Mouse (Mus musculus) intestine, embryonic 15.5 days (tissue): ENCODE measurements around the gene Xylt1. TPM values are rescaled to one million over a fixed set of nuclear protein-coding genes. Genes with fewer than 3 reads are reported as not detected.

Experiments
- ATAC-seq: fragments of 200-750 bp; cut with Nextera tagmentation; 2 replicates; pipeline ENCODE4 v1.8.0; 2017; ENCODE audit warnings: moderate TSS enrichment, moderate library complexity
- H3K27ac ChIP-seq: fragments of 300-500 bp; sonication (generic); 2 replicates; pipeline ENCODE4 v1.5.1; 2015; ENCODE audit warnings: mild to moderate bottlenecking, inconsistent platforms
- H3K27me3 ChIP-seq: fragments of 300-500 bp; sonication (generic); replicated peaks from 2 replicates; pipeline ENCODE4 v1.6.1; 2015; ENCODE audit warnings: inconsistent platforms
- H3K36me3 ChIP-seq: fragments of 300-500 bp; sonication (generic); 2 replicates; pipeline ENCODE4 v1.6.1; 2015; ENCODE audit warnings: inconsistent platforms
- H3K4me1 ChIP-seq: fragments of 300-500 bp; sonication (generic); replicated peaks from 2 replicates; pipeline ENCODE4 v1.6.1; 2015; ENCODE audit warnings: inconsistent platforms
- H3K4me2 ChIP-seq: fragments of 300-500 bp; sonication (generic); replicated peaks from 2 replicates; pipeline ENCODE4 v1.6.1; 2015; ENCODE audit warnings: mild to moderate bottlenecking, inconsistent platforms
- H3K4me3 ChIP-seq: fragments of 300-500 bp; sonication (generic); replicated peaks from 2 replicates; pipeline ENCODE4 v1.5.1; 2015; ENCODE audit warnings: inconsistent platforms
- H3K9ac ChIP-seq: fragments of 300-500 bp; sonication (generic); 2 replicates; pipeline ENCODE4 v1.6.1; 2015; ENCODE audit warnings: inconsistent platforms
- H3K9me3 ChIP-seq: fragments of 300-500 bp; sonication (generic); 2 replicates; pipeline ENCODE4 v1.6.1; 2016; ENCODE audit warnings: inconsistent platforms
- WGBS: fragments of 180-500 bp; shearing (Covaris S2); methylation state at CpG from one replicate; pipeline ENCODE4 v1.1.7; 2015; 5-methylcytosine and 5-hydroxymethylcytosine counted together
- polyA plus RNA-seq: library from polyadenylated mRNA; unstranded; fragments of >200 nt; fragmentation: Nextera tagmentation; extraction: Ambion mirVana; gene quantifications from 2 replicates; pipeline ENCODE4 v1.2.1, GENCODE M21; 2015

Xylt1 gene
- polyA plus RNA-seq, 1 experiment from 2014 or later = 0.68 TPM

DNA sequence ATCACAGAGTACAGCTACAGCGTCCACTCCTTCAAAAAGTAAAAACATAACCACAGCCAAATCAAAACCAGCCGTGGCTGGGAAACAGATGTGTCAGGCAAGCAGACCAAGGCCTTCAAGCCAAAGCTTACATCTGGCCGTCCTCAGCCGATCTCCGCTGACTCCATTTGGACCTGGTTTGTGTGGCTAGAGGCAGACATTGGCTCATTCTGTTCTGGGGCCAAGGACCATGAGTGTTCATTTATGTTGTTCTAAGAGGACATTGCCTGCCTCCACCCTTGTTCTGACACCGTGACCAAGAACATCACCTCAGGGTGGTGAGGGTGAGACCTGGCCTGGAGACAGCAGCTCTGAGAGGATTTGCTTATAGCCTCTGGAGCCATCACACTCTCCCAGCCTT lies 113.4 kb downstream of the Xylt1 start:
- 90% methylated on average over 6 of the region's 6 CpGs for WGBS
- Histone ChIP-seq H3K36me3 (no peaks in the 10 kb centered on the region), H3K9me3 (no peaks in the 10 kb centered on the region), H3K9ac (no peak overlapping the region), H3K4me2 (no peak overlapping the region), H3K4me1 (no peaks in the 10 kb centered on the region), H3K4me3 (no peak overlapping the region), H3K27ac (no peak overlapping the region), H3K27me3 (no peaks in the 10 kb centered on the region)
- no peak for ATAC-seq

DNA sequence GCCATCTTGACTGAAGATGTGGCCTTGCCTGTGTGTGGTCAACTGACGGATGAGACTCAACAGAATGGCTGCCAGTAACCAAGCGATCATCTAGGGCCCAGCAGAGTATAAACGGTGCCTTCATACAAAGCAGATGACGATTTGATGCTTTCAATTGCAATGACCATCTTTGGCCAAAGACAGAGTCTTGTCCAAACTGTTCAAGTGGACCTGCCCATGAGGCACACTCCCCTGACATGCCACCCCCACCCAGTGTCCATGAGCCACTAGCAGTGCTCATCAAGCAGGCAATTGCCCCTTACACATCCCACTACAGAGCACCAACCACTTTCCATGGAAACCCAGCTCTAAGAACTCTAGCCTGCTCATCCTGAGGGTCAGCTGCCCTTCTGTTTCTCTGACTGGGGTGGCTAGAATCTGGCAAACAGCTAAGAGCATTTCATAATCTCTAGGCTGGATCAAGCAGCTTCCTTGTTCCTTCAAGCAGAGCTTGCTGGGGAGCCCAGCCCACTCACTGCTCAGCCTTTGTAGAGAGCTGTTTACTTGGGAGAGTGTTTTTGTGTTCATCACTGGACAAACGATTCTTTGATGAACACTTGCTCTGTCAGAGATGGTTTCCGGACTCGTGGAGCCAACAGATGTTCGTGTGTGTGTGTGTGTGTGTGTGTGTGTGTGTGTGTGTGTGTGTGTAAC lies 114.0 kb downstream of the Xylt1 start:
- Histone ChIP-seq H3K27ac (no peak overlapping the region), H3K27me3 (no peaks in the 10 kb centered on the region), H3K36me3 (no peaks in the 10 kb centered on the region), H3K4me2 (no peak overlapping the region), H3K9me3 (no peaks in the 10 kb centered on the region), H3K4me3 (no peak overlapping the region), H3K9ac (no peak overlapping the region), H3K4me1 (no peaks in the 10 kb centered on the region)
- WGBS = 76% methylated on average over 8 of the region's 8 CpGs
- ATAC-seq = no peak

DNA sequence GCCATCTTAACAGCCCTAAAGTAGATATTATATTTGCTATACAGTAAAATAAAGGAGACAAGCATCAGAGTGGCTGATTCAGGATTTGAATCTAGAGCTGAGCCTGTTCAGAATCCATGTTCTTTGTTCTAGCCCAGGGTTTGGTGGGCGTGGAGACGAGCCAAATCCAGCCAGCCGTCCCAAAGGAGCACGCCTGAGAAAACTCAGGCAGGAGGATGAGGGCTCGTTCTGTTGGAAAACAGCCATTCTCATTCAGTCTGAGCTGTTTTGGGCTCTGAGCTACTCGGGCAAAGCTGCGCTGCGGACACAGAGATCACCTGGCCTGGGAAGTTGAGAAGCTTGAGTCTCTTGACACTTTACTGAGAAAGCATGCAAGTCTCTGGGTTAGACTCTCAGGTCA lies 115.0 kb downstream of the Xylt1 start:
- Histone ChIP-seq H3K27me3 (no peaks in the 10 kb centered on the region), H3K9ac (no peak overlapping the region), H3K27ac (no peak overlapping the region), H3K36me3 (no peaks in the 10 kb centered on the region), H3K4me1 (no peaks in the 10 kb centered on the region), H3K4me3 (no peak overlapping the region), H3K4me2 (no peak overlapping the region), H3K9me3 (no peaks in the 10 kb centered on the region)
- no peak for ATAC-seq
- 83% methylated on average over 8 of the region's 8 CpGs for WGBS

DNA sequence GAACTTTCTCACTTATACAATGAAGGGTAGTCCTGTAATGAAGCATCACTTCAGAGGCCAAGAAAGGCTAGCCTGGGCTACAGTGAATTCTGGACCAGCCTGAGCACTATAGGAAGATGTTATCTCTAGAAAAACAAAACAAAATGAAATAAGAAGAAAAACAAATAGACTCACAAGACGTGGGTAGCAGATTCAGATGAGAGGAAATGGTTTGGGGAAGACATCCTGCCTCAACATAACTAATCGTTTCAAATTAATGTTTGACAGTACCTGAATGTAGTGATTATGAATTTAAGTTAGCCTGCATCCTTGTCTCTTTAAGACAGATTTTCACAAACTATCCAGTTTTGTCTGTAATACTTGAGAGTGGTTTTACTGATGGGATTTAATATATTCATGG lies 117.4 kb downstream of the Xylt1 start:
- H3K27me3 ChIP-seq = no peaks in the 10 kb centered on the region
- H3K9me3 ChIP-seq = no peaks in the 10 kb centered on the region
- no peak for ATAC-seq
- no peak overlapping the region for H3K4me3 ChIP-seq
- H3K4me1 ChIP-seq = no peaks in the 10 kb centered on the region
- 68% methylated on average over 2 of the region's 2 CpGs for WGBS
- no peak overlapping the region for H3K27ac ChIP-seq
- H3K9ac ChIP-seq = no peak overlapping the region
- H3K36me3 ChIP-seq = no peaks in the 10 kb centered on the region
- no peak overlapping the region for H3K4me2 ChIP-seq

DNA sequence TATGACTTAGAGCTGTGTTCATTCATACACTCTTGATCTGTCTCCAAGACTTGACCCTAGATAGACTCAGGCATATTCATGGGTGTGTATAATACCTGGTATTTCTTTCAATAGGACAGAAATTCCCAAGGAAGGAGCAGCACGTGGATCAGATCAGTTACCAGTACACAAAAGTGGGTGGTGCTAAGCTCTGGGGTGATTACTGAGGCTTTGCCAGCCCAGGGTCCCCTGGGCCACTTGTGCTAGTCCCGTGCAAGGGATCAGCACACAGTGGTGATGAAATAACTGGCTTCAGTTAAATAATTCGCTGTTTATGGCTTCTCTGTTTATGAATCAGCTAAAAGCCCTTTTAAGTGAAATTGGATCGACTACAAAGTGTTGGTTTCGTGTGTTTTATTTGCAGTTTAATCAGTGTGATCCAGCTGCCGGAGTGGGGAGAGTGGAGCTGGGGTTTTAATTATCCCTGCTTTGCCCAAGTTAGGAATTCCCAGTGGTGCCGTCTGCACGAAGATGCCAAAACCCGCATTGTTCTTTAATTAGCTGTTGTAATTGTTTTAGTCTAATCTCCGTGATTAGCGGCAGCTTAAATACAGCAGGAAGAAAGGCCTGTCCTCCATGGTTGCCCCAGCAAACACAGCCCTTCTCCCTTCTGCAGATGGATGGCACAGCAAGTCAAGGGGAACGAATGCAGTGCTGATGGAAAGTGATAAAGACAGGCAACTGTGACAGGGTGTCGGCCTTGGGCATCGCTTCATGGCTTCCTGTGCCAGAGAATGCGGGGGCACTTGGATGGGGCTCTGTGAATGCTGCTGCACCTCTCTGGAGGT lies 120.8 kb downstream of the Xylt1 start:
- Histone ChIP-seq H3K9ac (no peak overlapping the region), H3K4me2 (no peak overlapping the region), H3K4me1 (no peaks in the 10 kb centered on the region), H3K36me3 (no peaks in the 10 kb centered on the region), H3K9me3 (no peaks in the 10 kb centered on the region), H3K27me3 (no peaks in the 10 kb centered on the region), H3K4me3 (no peak overlapping the region), H3K27ac (no peak overlapping the region)
- WGBS = 83% methylated on average over 15 of the region's 15 CpGs
- no peak for ATAC-seq

DNA sequence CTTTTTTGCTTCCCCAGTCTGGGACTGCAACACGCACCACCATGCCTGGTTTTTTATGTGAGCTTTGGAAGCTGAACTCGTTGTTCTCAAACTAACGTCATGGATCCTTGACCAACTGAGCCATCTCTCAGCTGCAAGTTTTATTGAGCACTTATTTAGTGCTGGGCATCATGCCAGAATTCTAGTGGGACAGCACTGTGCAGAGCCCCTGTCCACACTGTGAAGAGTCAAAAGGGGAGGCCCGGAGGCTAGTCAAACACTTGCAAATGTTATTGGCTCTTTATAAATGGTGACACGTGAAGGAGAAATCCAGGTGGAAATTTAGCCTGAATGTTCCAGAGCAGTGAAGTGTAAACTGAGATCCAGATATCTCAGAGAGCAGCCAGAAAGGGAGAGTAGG lies 121.6 kb downstream of the Xylt1 start:
- Histone ChIP-seq H3K4me3 (no peak overlapping the region), H3K9me3 (no peaks in the 10 kb centered on the region), H3K27ac (no peak overlapping the region), H3K9ac (no peak overlapping the region), H3K4me1 (no peaks in the 10 kb centered on the region), H3K4me2 (no peak overlapping the region), H3K36me3 (no peaks in the 10 kb centered on the region), H3K27me3 (no peaks in the 10 kb centered on the region)
- no peak for ATAC-seq
- WGBS = 72% methylated on average over 5 of the region's 5 CpGs

DNA sequence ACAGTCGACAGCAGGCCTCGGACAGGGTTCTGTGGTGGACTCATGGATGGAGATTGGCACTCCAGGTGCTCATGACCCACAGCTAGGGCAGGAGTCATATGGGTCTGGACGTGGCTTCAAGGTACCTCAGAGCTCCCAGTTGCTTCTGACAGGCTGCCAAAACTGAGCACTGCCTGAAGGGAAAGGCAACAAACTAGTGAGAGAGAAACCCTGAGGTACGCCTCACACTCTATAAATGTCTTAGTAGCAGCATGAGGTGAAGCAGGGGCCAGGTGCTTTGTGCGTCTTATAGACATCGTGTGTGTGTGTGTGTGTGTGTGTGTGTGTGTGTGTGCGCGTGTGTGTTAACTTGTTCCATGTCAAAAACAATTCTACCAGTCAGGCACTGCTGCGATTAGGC lies 122.9 kb downstream of the Xylt1 start:
- Histone ChIP-seq H3K27ac (no peak overlapping the region), H3K4me2 (no peak overlapping the region), H3K4me1 (no peaks in the 10 kb centered on the region), H3K9ac (no peak overlapping the region), H3K27me3 (no peaks in the 10 kb centered on the region), H3K9me3 (no peaks in the 10 kb centered on the region), H3K36me3 (no peaks in the 10 kb centered on the region), H3K4me3 (no peak overlapping the region)
- ATAC-seq = no peak
- 80% methylated on average over 9 of the region's 9 CpGs for WGBS

DNA sequence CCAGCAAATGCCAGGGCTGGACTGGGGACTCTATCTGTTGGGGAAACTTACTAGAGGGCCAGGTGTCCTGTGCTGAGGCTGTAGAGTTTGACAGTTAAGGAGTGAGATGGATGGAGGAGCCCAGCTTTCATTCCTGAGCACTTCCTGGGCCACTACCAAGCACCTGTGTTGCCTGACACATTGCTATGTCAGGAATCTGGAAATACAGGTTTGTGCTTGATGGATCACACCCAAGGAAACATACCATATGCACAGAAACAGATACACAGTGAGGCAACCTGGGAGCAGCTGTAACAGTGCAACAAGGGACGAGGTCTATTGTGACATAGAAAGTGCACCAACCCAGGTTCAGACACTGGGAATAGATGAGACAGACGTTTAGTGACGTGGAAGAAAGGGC lies 125.0 kb downstream of the Xylt1 start:
- Histone ChIP-seq H3K27ac (no peak overlapping the region), H3K9me3 (no peaks in the 10 kb centered on the region), H3K36me3 (no peaks in the 10 kb centered on the region), H3K27me3 (no peaks in the 10 kb centered on the region), H3K4me2 (no peak overlapping the region), H3K9ac (no peak overlapping the region), H3K4me1 (no peaks in the 10 kb centered on the region), H3K4me3 (no peak overlapping the region)
- WGBS = 83% methylated on average over 3 of the region's 3 CpGs
- no peak for ATAC-seq

DNA sequence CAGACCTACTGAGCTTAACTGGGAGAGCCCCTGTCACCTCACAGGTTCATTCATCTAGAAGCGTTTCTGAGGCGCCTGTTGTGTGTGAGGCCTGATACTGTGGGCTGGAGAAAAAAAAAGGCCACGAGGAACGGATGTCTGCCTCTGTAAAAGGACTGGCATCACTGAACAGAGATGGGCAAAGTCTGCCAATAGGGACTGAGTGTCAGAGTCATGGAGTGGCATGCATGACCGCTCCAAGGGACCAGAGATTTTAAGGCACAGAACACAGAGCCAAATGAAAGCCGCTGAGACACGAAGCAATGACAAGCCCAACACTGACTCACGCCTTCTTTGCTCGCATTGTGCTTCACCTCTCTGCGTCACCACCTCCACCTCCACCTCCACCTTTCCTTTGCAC lies 126.6 kb downstream of the Xylt1 start:
- Histone ChIP-seq H3K9me3 (no peaks in the 10 kb centered on the region), H3K36me3 (no peaks in the 10 kb centered on the region), H3K9ac (no peak overlapping the region), H3K4me2 (no peak overlapping the region), H3K4me3 (no peak overlapping the region), H3K27ac (no peak overlapping the region), H3K27me3 (no peaks in the 10 kb centered on the region), H3K4me1 (no peaks in the 10 kb centered on the region)
- WGBS = 87% methylated on average over 10 of the region's 10 CpGs
- no peak for ATAC-seq

DNA sequence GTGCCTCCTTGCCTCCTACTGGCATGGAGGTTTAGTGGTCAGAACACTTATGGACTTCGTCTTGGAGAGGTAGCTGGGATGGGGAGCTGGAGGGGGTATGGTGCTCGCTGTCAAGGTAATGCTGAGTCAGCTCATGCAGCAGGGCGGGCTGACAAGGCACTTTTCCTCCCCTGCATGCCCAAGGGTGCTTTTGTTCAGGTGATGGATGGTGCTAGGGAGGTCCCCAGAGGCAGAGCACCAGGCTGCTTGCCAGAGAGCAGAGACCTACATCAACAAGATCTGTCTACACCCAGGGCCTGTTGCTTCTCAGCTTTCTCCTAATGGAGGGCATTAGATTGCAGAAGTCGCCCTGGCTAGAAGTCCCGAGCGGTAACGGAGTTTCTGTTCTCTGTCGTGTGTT lies 127.3 kb downstream of the Xylt1 start:
- Histone ChIP-seq H3K9ac (no peak overlapping the region), H3K4me1 (no peaks in the 10 kb centered on the region), H3K4me2 (no peak overlapping the region), H3K27me3 (no peaks in the 10 kb centered on the region), H3K27ac (no peak overlapping the region), H3K36me3 (no peaks in the 10 kb centered on the region), H3K4me3 (no peak overlapping the region), H3K9me3 (no peaks in the 10 kb centered on the region)
- ATAC-seq = no peak
- WGBS = 49% methylated on average over 8 of the region's 8 CpGs

DNA sequence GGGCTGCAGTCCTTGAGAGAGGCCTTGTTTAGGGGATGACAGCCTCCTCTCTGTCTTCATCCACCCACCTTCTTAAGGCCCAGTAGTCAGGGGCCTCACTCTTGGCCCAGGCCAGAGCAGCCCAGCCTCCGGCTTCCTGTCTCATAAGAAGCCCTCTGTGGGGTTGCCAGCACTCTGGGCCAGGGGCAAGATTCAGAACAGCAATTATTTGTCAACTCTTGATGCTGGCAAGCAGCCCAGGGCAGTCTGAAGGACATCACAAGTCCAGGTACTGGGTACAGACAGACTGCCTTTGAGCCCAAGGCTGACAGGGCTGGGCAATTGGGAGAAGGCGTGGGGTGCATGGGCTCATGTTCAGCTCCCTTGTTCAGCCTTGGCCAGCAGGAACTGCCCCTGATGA lies 129.3 kb downstream of the Xylt1 start:
- 82% methylated on average over 2 of the region's 2 CpGs for WGBS
- no peaks in the 10 kb centered on the region for H3K9me3 ChIP-seq

DNA sequence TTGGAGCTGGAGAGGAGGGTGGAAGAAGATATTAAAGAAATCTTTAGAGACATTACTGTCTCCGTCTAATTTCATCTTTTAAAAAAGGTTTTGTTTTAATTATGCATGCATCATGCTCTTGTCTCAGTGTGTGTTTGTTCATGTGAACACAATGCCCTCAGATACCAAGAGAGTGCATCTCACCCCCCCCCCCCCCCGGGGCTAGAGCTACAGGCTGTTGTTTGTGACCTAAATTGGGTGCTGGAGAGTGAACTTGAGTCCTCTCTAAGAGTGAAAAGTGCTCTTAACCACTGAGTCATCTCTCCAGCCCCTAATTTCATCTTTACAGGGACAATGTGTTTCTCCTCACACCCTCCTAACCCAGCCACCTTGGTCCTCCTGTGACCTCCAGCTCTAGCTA lies 131.5 kb downstream of the Xylt1 start:
- WGBS = 82% methylated on average over 2 of the region's 2 CpGs
- H3K27me3 ChIP-seq = no peaks in the 10 kb centered on the region

More for the DNA sequence above, 129.3 kb downstream of the Xylt1 start:
- no peaks in the 10 kb centered on the region for H3K27me3 ChIP-seq
- H3K9ac ChIP-seq = no peak overlapping the region
- no peak overlapping the region for H3K27ac ChIP-seq
- no peaks in the 10 kb centered on the region for H3K4me1 ChIP-seq
- no peak for ATAC-seq
- H3K4me2 ChIP-seq = no peak overlapping the region
- H3K4me3 ChIP-seq = no peak overlapping the region
- H3K36me3 ChIP-seq = no peaks in the 10 kb centered on the region

DNA sequence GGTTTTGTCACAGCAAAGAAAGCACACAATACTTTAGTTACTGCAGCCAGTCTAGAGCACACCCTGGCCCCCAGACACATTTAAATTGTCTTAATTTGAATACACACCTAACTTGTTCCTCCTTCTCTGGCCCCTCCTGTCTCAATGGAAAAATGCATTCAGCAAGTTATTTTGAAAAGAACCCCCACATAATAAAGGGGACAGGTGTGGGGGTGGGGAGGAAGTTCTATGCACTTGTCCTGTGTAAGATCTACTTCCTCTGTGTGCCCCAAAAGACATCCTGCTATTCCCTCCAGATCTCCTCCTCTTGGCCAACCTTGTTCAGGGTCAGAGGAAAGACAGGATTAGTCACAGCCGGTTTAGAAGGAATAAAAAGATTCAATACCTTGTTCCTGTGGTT lies 135.0 kb downstream of the Xylt1 start:
- Histone ChIP-seq H3K4me3 (no peak overlapping the region), H3K27ac (no peak overlapping the region), H3K4me1 (no peaks in the 10 kb centered on the region), H3K9ac (no peak overlapping the region), H3K27me3 (no peaks in the 10 kb centered on the region), H3K36me3 (no peaks in the 10 kb centered on the region), H3K9me3 (no peaks in the 10 kb centered on the region), H3K4me2 (no peak overlapping the region)
- 55% methylated on average over 1 of the region's 1 CpGs for WGBS
- no peak for ATAC-seq

More for the DNA sequence above, 131.5 kb downstream of the Xylt1 start:
- no peaks in the 10 kb centered on the region for H3K4me1 ChIP-seq
- no peak overlapping the region for H3K4me2 ChIP-seq
- H3K36me3 ChIP-seq = no peaks in the 10 kb centered on the region
- H3K4me3 ChIP-seq = no peak overlapping the region
- H3K9ac ChIP-seq = no peak overlapping the region
- ATAC-seq = no peak
- H3K9me3 ChIP-seq = no peaks in the 10 kb centered on the region
- no peak overlapping the region for H3K27ac ChIP-seq
